Mouse (Mus musculus) lung, embryonic 14.5 days (tissue): ENCODE results near the gene Tpst1. TPM values are rescaled to one million over a fixed set of nuclear protein-coding genes. Genes with fewer than 3 reads are reported as not detected.
A peak's percentile ranks its signal among the peaks of the same experiment; 100 is the strongest.
"Not testable (repeated sequence)": the region's sequence is repeated elsewhere in the genome, so short reads cannot be mapped to it uniquely, and the experiment has no call there.

Experiments
- ATAC-seq: fragments of 200-750 bp; cut with Nextera tagmentation; 2 replicates; pipeline ENCODE4 v1.8.0; 2017; ENCODE audit warnings: mild to moderate bottlenecking, moderate TSS enrichment, moderate library complexity; ENCODE audit not compliant: insufficient read depth
- DNase-seq: peaks from one replicate; pipeline ENCODE4 v3.0.0-alpha.2; 2015
- H3K27ac ChIP-seq: fragments of 300-500 bp; sonication (generic); 2 replicates; pipeline ENCODE4 v1.5.1; 2014; ENCODE audit warnings: low read depth, mild to moderate bottlenecking, moderate library complexity
- H3K27me3 ChIP-seq: fragments of 300-500 bp; sonication (generic); 2 replicates; pipeline ENCODE4 v1.6.1; 2014; ENCODE audit warnings: low read length, control low read depth; ENCODE audit not compliant: insufficient read depth
- H3K36me3 ChIP-seq: fragments of 300-500 bp; sonication (generic); 2 replicates; pipeline ENCODE4 v1.6.1; 2014; ENCODE audit warnings: control low read depth; ENCODE audit not compliant: insufficient read depth
- H3K4me1 ChIP-seq: fragments of 300-500 bp; sonication (generic); 2 replicates; pipeline ENCODE4 v1.6.1; 2014; ENCODE audit warnings: antibody characterized with exemption, control low read depth; ENCODE audit not compliant: insufficient read depth
- H3K4me2 ChIP-seq: fragments of 300-500 bp; sonication (generic); 2 replicates; pipeline ENCODE4 v1.6.1; 2014; ENCODE audit warnings: mild to moderate bottlenecking
- H3K4me3 ChIP-seq: fragments of 300-500 bp; sonication (generic); 2 replicates; pipeline ENCODE4 v1.5.1; 2014; ENCODE audit warnings: low read depth, low read length
- H3K9ac ChIP-seq: fragments of 300-500 bp; sonication (generic); 2 replicates; pipeline ENCODE4 v1.6.1; 2014
- H3K9me3 ChIP-seq: fragments of 300-500 bp; sonication (generic); 2 replicates; pipeline ENCODE4 v1.6.1; 2016; ENCODE audit warnings: low read depth, low read length, control low read depth
- CTCF ChIP-seq: IDR thresholded peaks from 2 replicates; pipeline ENCODE4 v1.5.1; 2016; ENCODE audit warnings: antibody characterized with exemption, low read depth
- WGBS: fragments of 180-500 bp; shearing (Covaris S2); extraction: QIAGEN DNeasy Blood & Tissue Kit; methylation state at CpG from one replicate; pipeline ENCODE4 v1.1.7; 2014; 5-methylcytosine and 5-hydroxymethylcytosine counted together
- polyA plus RNA-seq: library from polyadenylated mRNA; unstranded; fragments of >200 nt; fragmentation: Nextera tagmentation; extraction: Ambion mirVana; gene quantifications from 2 replicates; pipeline ENCODE4 v1.2.1, GENCODE M21; 2014

Tpst1 gene
- polyA plus RNA-seq, 1 experiment from 2014 or later: 76.1 TPM

DNA sequence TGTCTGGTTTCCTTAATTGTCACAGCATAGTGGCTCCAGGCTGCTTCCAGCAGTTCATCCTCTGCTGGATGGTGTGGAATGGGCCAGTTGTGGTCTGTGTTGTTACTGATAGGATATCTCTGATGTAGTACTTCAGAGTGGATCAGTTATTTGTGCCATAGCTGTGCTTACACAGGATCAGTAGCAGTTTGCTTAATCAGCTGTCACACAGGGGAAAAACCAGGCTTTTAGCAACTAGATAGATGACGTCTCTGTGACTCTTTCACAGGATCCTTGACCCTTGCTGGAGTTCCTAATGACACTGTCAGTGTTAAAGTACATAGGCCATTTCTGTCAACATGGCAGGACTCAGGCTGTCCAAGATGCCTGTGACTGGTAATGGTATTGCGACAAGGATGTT is 39.3 kb upstream of the Tpst1 start:
- no peak overlapping the region for H3K9ac ChIP-seq
- TF ChIP-seq CTCF: no peak
- 63% methylated on average over 2 of the region's 2 CpGs for WGBS
- no peak overlapping the region for H3K4me2 ChIP-seq
- no peak for ATAC-seq
- no peak for DNase-seq
- no peak overlapping the region for H3K4me3 ChIP-seq
- H3K4me1 ChIP-seq: no peaks in the 10 kb centered on the region
- no peaks in the 10 kb centered on the region for H3K9me3 ChIP-seq
- H3K36me3 ChIP-seq: peaks cover 10% of the 10 kb centered on the region; the same call in 1 of the 2 replicates
- H3K27me3 ChIP-seq: no peaks in the 10 kb centered on the region
- no peak overlapping the region for H3K27ac ChIP-seq

- ATAC-seq: not testable (repeated sequence)
These were observed 36.8 kb upstream of the Tpst1 start for GRCm38 (mm10) chr5:130036300-130036699.

DNA sequence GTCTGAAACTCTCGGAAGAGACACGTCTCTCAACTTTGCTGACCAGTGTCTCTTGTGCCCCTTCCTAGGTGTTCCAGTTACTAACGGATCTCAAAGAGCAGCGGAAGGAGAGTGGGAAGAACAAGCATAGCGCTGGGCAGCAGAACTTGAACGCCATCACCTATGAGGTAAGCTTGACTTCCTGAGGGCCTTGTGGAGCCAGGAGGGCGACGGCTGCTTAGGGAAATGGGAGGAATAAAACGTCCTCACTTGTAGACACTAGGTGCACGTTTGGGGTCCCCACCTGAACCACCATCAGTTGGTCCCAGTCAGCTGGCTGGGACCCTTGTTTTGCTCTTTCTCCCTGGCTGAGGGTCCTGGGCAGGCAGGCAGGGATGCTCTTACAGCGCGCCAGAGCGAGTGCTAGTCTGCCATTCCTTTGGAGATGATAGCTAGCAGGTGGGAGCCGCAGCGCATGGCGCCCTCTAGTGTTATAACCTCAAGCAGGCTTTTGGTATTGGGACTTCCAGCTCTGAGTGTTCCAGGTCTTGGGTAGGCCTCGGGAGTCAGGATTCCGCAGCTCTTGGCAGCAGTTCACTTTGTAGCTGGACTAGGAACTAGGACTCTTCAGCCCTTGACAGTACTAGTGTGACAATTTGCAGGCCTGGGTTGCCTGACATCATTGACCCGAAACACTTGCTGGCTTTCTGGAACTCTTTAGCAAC is 35.2 kb upstream of the Tpst1 start:
- Histone ChIP-seq H3K4me1 (no peaks in the 10 kb centered on the region), H3K9ac (no peak overlapping the region), H3K9me3 (no peaks in the 10 kb centered on the region), H3K4me3 (no peak overlapping the region), H3K36me3 (peaks cover 41% of the 10 kb centered on the region), H3K4me2 (no peak overlapping the region), H3K27ac (no peak overlapping the region), H3K27me3 (no peaks in the 10 kb centered on the region)
- DNase-seq: peak; percentile 83
- TF ChIP-seq CTCF: peak; percentile 77
- no peak for ATAC-seq
- WGBS: 64% methylated on average over 19 of the region's 19 CpGs

More at GRCm38 (mm10) chr5:130036300-130036699, 36.8 kb upstream of the Tpst1 start:
- H3K27me3 ChIP-seq, DNase-seq, H3K27ac ChIP-seq, H3K4me1 ChIP-seq, H3K9me3 ChIP-seq, H3K4me2 ChIP-seq, H3K9ac ChIP-seq, H3K4me3 ChIP-seq: not testable (repeated sequence)
- peaks cover 26% of the 10 kb centered on the region for H3K36me3 ChIP-seq
- WGBS: 56% methylated on average over 2 of the region's 2 CpGs
- peak; percentile 37 for TF ChIP-seq CTCF

- DNase-seq: no peak
- Histone ChIP-seq H3K9ac (no peak overlapping the region), H3K9me3 (no peaks in the 10 kb centered on the region), H3K36me3 (peaks cover 52% of the 10 kb centered on the region), H3K4me3 (no peak overlapping the region), H3K27me3 (no peaks in the 10 kb centered on the region), H3K4me2 (no peak overlapping the region), H3K27ac (no peak overlapping the region), H3K4me1 (no peaks in the 10 kb centered on the region)
- TF ChIP-seq CTCF: no peak
- no peak for ATAC-seq
- 80% methylated on average over 4 of the region's 4 CpGs for WGBS
These were observed 32.3 kb upstream of the Tpst1 start for GRCm38 (mm10) chr5:130040797-130041196.

GRCm38 (mm10) chr5:130041262-130041661 is 31.9 kb upstream of the Tpst1 start:
- Histone ChIP-seq H3K9ac (no peak overlapping the region), H3K36me3 (peaks cover 56% of the 10 kb centered on the region), H3K4me3 (no peak overlapping the region), H3K4me2 (no peak overlapping the region), H3K4me1 (no peaks in the 10 kb centered on the region), H3K27ac (no peak overlapping the region), H3K27me3 (no peaks in the 10 kb centered on the region), H3K9me3 (no peaks in the 10 kb centered on the region)
- WGBS: 82% methylated on average over 4 of the region's 4 CpGs
- TF ChIP-seq CTCF: no peak
- no peak for DNase-seq
- ATAC-seq: no peak

DNA sequence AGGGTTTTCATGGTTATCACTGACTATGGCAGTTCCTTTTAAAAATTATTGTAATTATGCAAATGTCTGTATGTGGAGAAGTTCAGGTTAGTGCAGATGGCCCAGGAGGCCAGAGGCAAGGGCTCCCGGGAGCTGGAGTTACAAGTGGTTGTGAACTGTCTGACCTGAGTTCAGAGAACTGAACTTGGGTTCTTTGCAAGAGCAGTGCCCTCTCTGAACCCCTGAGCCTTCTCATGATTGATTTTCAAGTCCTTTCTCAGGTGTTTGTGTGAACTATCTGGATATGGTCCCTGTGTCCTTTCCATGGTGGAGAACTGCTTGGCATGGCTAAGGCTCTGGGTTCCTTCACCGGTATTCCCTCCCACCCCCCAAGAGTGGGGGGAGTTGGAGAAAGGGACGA is 29.4 kb upstream of the Tpst1 start:
- H3K27me3 ChIP-seq: no peaks in the 10 kb centered on the region
- H3K4me1 ChIP-seq: no peaks in the 10 kb centered on the region
- H3K4me2 ChIP-seq: no peak overlapping the region
- no peak overlapping the region for H3K9ac ChIP-seq
- no peak overlapping the region for H3K27ac ChIP-seq
- H3K4me3 ChIP-seq: no peak overlapping the region
- no peaks in the 10 kb centered on the region for H3K9me3 ChIP-seq
- ATAC-seq (no peak), DNase-seq (no peak)
- peaks cover 69% of the 10 kb centered on the region for H3K36me3 ChIP-seq
- WGBS: 78% methylated on average over 3 of the region's 3 CpGs
- TF ChIP-seq CTCF: no peak

- ATAC-seq (no peak), DNase-seq (peak; percentile 61)
- Histone ChIP-seq H3K9me3 (no peaks in the 10 kb centered on the region), H3K4me2 (no peak overlapping the region), H3K27ac (no peak overlapping the region), H3K4me1 (no peaks in the 10 kb centered on the region), H3K9ac (no peak overlapping the region), H3K27me3 (no peaks in the 10 kb centered on the region), H3K4me3 (no peak overlapping the region), H3K36me3 (peaks cover 75% of the 10 kb centered on the region)
- TF ChIP-seq CTCF: peak; percentile 62
- 61% methylated on average over 7 of the region's 7 CpGs for WGBS
These were observed 28.9 kb upstream of the Tpst1 start for GRCm38 (mm10) chr5:130044201-130044695.
